Mouse (Mus musculus) lung, adult 2 months (tissue): Measurements from ENCODE around the gene Stk10.

Experiments
- CTCF ChIP-seq: fragments of 200-500 bp; IDR thresholded peaks from 2 replicates; pipeline ENCODE4 v1.5.1; 2011; ENCODE audit warnings: mild to moderate bottlenecking, low read length, control low read depth; ENCODE audit not compliant: insufficient read depth
- POLR2A ChIP-seq: fragments of 200-500 bp; IDR thresholded peaks from 2 replicates; pipeline ENCODE4 v1.6.1; 2011; ENCODE audit warnings: low read depth, mild to moderate bottlenecking, control low read depth, low read length, borderline replicate concordance; ENCODE audit errors: extremely low read depth

- TF ChIP-seq POLR2A (no peak), CTCF (no peak)
Observed at GRCm38 (mm10) chr11:32567000-32567855, 34.1 kb downstream of the Stk10 start.
